Mouse (Mus musculus) megakaryocyte, embryonic 14.5 days (primary cell): Measurements from ENCODE around the gene Kdm6b.

Experiments used
- FLI1 ChIP-seq: IDR thresholded peaks from 2 replicates; pipeline ENCODE4 v1.6.1; 2012; ENCODE audit warnings: low read length, inconsistent platforms, mixed read lengths
- GATA1 ChIP-seq: IDR thresholded peaks from 3 replicates; pipeline ENCODE4 v1.6.1; 2012; ENCODE audit warnings: mixed read lengths, low read length, inconsistent platforms, borderline replicate concordance

- TF ChIP-seq GATA1, result no peak
- TF ChIP-seq FLI1, result no peak
Observed at GRCm38 (mm10) chr11:69410310-69411072, 3.0 kb downstream of the Kdm6b start.
